8 mouse cellular contexts compared by ENCODE assay signal in genomic region chr1:161999338-161999737, GRCm38 (mm10). TPM values are rescaled to one million over a fixed set of nuclear protein-coding genes. Genes with fewer than 3 reads are reported as not detected.
DNase-seq lines count a peak whose midpoint lies in the region; ATAC-seq and TF ChIP-seq lines count a peak whose summit lies in the region.

No protein-coding gene starts in this region.

- H3K9me3 ChIP-seq in lung, embryonic 16.5 days (ENCODE audit: control insufficient read depth, low read length): no peaks in the 10 kb centered on the region
- no peaks in the 10 kb centered on the region for H3K9me3 ChIP-seq in embryonic facial prominence, embryonic 13.5 days
- no peaks in the 10 kb centered on the region for H3K9me3 ChIP-seq in hindbrain, embryonic 13.5 days

- no peak overlapping the region for H3ac ChIP-seq in myocyte (ENCODE audit: control insufficient read depth, insufficient read length)

- H3K79me2 ChIP-seq in myocyte (ENCODE audit: control insufficient read depth, insufficient read depth): no peaks in the 10 kb centered on the region

- ATAC-seq in lung, embryonic 16.5 days (ENCODE audit: low read depth): 0 out of 2 replicates have a peak, but pooled peaks have one; percentile 1
- ATAC-seq in embryonic facial prominence, embryonic 13.5 days (ENCODE audit: insufficient number of reproducible peaks, insufficient read depth, low FRiP score, low TSS enrichment, low read depth): no peak
- ATAC-seq in hindbrain, embryonic 13.5 days (ENCODE audit: low FRiP score): 0 out of 2 replicates have a peak, but pooled peaks have one; percentile 9

- H3K4me3 ChIP-seq in lung, embryonic 16.5 days (ENCODE audit: low read length): no peak overlapping the region
- no peak overlapping the region for H3K4me3 ChIP-seq in embryonic facial prominence, embryonic 13.5 days
- no peak overlapping the region for H3K4me3 ChIP-seq in hindbrain, embryonic 13.5 days
- no peak overlapping the region for H3K4me3 ChIP-seq in myocyte

- no peaks in the 10 kb centered on the region for H3K27me3 ChIP-seq in lung, embryonic 16.5 days (ENCODE audit: control insufficient read depth, insufficient read depth, low read depth, low read length)
- H3K27me3 ChIP-seq in embryonic facial prominence, embryonic 13.5 days: no peaks in the 10 kb centered on the region
- H3K27me3 ChIP-seq in hindbrain, embryonic 13.5 days: no peaks in the 10 kb centered on the region
- H3K27me3 ChIP-seq in myocyte (ENCODE audit: control insufficient read depth, insufficient read depth, insufficient read length): no peaks in the 10 kb centered on the region

- no peak for DNase-seq in lung, postnatal 36 days
- DNase-seq in right cerebral cortex, adult 18-20 months: no peak
- DNase-seq in layer of hippocampus, postnatal 10 days (ENCODE audit: low spot score in 2 of 2): no peak
- no peak for DNase-seq in right cerebral cortex, postnatal 10 days (ENCODE audit: low spot score in 2 of 2)

- peaks cover 17% of the 10 kb centered on the region for H3K4me1 ChIP-seq in lung, embryonic 16.5 days (replicated peaks; ENCODE audit: control insufficient read depth, insufficient read depth, low read length)
- peaks cover 43% of the 10 kb centered on the region for H3K4me1 ChIP-seq in embryonic facial prominence, embryonic 13.5 days
- H3K4me1 ChIP-seq in hindbrain, embryonic 13.5 days (replicated peaks): peaks cover 30% of the 10 kb centered on the region

- no peak for TF ChIP-seq POLR2A in myocyte (IDR thresholded peaks at IDR 0.05; ENCODE audit: insufficient read length, low read depth)

- WGBS in lung, embryonic 16.5 days: 34% methylated on average over 5 of the region's 5 CpGs
- 23% methylated on average over 5 of the region's 5 CpGs for WGBS in embryonic facial prominence, embryonic 13.5 days
- 36% methylated on average over 5 of the region's 5 CpGs for WGBS in hindbrain, embryonic 13.5 days

- H3K4me2 ChIP-seq in lung, embryonic 16.5 days (ENCODE audit: low read depth, low read length): no peak overlapping the region
- H3K4me2 ChIP-seq in embryonic facial prominence, embryonic 13.5 days: peak overlapping the region; percentile 34; the same call in 1 of the 2 replicates
- H3K4me2 ChIP-seq in hindbrain, embryonic 13.5 days: no peak overlapping the region
- H3K4me2 ChIP-seq in myocyte (ENCODE audit: low read depth): peak overlapping the region; percentile 77

- no peaks in the 10 kb centered on the region for H3K36me3 ChIP-seq in lung, embryonic 16.5 days (ENCODE audit: control insufficient read depth, insufficient read depth, low read length)
- no peaks in the 10 kb centered on the region for H3K36me3 ChIP-seq in embryonic facial prominence, embryonic 13.5 days
- no peaks in the 10 kb centered on the region for H3K36me3 ChIP-seq in hindbrain, embryonic 13.5 days
- no peaks in the 10 kb centered on the region for H3K36me3 ChIP-seq in myocyte (ENCODE audit: control insufficient read depth, insufficient read depth)

- peak overlapping the region; percentile 18; the same call in 1 of the 2 replicates for H3K27ac ChIP-seq in lung, embryonic 16.5 days (ENCODE audit: low read length)
- peak overlapping the region; percentile 96 for H3K27ac ChIP-seq in embryonic facial prominence, embryonic 13.5 days
- H3K27ac ChIP-seq in hindbrain, embryonic 13.5 days: peak overlapping the region; percentile 75

- H3K9ac ChIP-seq in lung, embryonic 16.5 days (ENCODE audit: low read length): no peak overlapping the region
- H3K9ac ChIP-seq in embryonic facial prominence, embryonic 13.5 days: peak overlapping the region; percentile 38; the same call in 1 of the 2 replicates
- peak overlapping the region; percentile 51 for H3K9ac ChIP-seq in hindbrain, embryonic 13.5 days

TF ChIP-seq in myocyte, 11 proteins besides CTCF, POLR2A, EP300 and RAD21:
- TF ChIP-seq SRF (IDR thresholded peaks at IDR 0.05; ENCODE audit: control insufficient read depth, insufficient read length, low read depth): no peak
- TF ChIP-seq CEBPB (IDR thresholded peaks at IDR 0.05; ENCODE audit: insufficient read depth, poor library complexity, severe bottlenecking): no peak
- no peak for TF ChIP-seq MAX (IDR thresholded peaks at IDR 0.05; ENCODE audit: low read depth)
- no peak for TF ChIP-seq USF1 (IDR thresholded peaks at IDR 0.05; ENCODE audit: low read depth)
- TF ChIP-seq E2F4 (IDR thresholded peaks at IDR 0.05; ENCODE audit: insufficient read depth): no peak
- TF ChIP-seq REST (IDR thresholded peaks at IDR 0.05; ENCODE audit: insufficient read depth, insufficient read length): no peak
- no peak for TF ChIP-seq TCF12 (IDR thresholded peaks at IDR 0.05; ENCODE audit: insufficient read depth, poor library complexity, severe bottlenecking)

RNA-seq across cellular contexts. Expression of gene 4930558K02Rik, which starts 19.9 kb away (rescaled TPM):
- polyA plus RNA-seq in lung, embryonic 16.5 days (2015; fragmentation: Nextera tagmentation; extraction: Ambion mirVana): not detected in 2 replicates
- polyA plus RNA-seq in embryonic facial prominence, embryonic 13.5 days (2015; fragmentation: Nextera tagmentation; extraction: Ambion mirVana): not detected in 2 replicates
- polyA plus RNA-seq in hindbrain, embryonic 13.5 days (2015; fragmentation: Nextera tagmentation; extraction: Ambion mirVana): not detected in 2 replicates
- polyA plus RNA-seq in myocyte (2012; fragmentation: generic; extraction: Trizol): not detected
- total RNA-seq in layer of hippocampus, postnatal 10 days (2021): under 1 TPM in 1 of 2 experiments, not detected in 1; 0.37 TPM

RNA-seq across cellular contexts. Expression of gene Pigc, which starts 30.4 kb away (rescaled TPM):
- polyA plus RNA-seq in lung, embryonic 16.5 days (2015; fragmentation: Nextera tagmentation; extraction: Ambion mirVana): 35.7 and 38.0 TPM in 2 replicates
- polyA plus RNA-seq in embryonic facial prominence, embryonic 13.5 days (2015; fragmentation: Nextera tagmentation; extraction: Ambion mirVana): 50.4 and 51.4 TPM in 2 replicates
- 35.7 and 37.6 TPM in 2 replicates for polyA plus RNA-seq in hindbrain, embryonic 13.5 days (2015; fragmentation: Nextera tagmentation; extraction: Ambion mirVana)
- polyA plus RNA-seq in myocyte (2012; fragmentation: generic; extraction: Trizol): 18.9 TPM
- 10 to 100 TPM; 15.4 to 18.0 TPM for total RNA-seq in layer of hippocampus, postnatal 10 days (2021)

Comparison
In these comparisons a context has a peak if more than half of its experiments do, and no peak if none do; other contexts are left out.
1. H3K27ac ChIP-seq: peak in every context shown above with its lines; median percentile 96 in embryonic facial prominence, embryonic 13.5 days; 75 in hindbrain, embryonic 13.5 days; 18 in lung, embryonic 16.5 days.
2. H3K4me2 ChIP-seq: peak in embryonic facial prominence, embryonic 13.5 days (single experiment) and myocyte (single experiment); none in lung, embryonic 16.5 days (single experiment) and hindbrain, embryonic 13.5 days (single experiment).